Mouse (Mus musculus): ENCODE data around the gene Prtn3.

Gene Prtn3

DNA sequence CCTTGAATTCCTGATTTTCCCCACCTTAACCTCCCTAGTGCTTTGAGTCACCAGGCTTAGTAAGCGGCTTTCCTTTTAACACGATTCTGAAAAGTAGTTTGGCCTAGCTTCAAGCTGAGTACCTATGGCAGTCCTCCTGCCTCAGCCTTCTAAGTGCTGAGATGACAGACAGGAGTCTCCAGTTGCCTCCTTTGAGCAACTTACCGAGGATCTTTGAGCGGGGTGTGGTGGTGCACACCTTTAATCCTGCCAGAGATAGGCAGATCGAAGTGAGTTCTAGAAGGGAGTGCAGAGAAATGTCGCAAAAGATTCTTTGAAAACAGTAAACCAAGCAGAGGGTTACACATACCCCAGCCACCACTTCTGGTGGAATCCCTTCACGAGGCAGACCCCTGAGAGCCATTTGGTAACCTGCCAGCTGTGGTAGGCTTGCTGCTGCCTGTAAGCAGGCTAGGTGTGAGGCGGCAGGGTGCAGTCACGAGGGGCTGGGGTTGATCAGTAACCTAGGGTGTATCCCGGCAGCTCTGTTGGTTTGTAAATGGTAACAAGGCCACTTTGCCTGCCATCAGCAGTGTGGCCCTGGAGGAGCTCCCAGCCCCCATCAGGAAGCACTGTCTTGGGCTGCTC lies 18.6 kb upstream of the Prtn3 start:
- no peak for DNase-seq (ENCODE audit: low spot score)

DNA sequence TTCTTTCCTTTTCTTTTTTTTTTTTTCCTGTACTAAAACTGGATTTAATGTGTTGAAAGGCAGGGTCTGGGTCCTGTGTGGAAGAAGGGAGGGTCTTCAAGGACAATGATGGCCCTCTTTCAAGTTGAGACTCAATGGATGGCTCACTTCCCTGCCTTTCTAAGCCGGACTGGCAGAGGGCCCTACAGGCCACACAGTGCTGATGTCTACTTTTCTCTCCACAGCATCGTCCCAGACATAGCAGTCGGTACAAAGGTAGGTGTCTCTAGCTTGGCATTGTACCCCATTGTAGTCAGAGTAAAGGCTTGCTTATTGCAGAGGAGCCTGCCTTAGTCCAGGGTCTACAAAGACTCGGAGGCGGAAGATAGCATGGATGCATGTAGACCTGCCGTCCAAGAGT lies 18.0 kb upstream of the Prtn3 start:
- DNase-seq (ENCODE audit: low spot score), result no peak

DNA sequence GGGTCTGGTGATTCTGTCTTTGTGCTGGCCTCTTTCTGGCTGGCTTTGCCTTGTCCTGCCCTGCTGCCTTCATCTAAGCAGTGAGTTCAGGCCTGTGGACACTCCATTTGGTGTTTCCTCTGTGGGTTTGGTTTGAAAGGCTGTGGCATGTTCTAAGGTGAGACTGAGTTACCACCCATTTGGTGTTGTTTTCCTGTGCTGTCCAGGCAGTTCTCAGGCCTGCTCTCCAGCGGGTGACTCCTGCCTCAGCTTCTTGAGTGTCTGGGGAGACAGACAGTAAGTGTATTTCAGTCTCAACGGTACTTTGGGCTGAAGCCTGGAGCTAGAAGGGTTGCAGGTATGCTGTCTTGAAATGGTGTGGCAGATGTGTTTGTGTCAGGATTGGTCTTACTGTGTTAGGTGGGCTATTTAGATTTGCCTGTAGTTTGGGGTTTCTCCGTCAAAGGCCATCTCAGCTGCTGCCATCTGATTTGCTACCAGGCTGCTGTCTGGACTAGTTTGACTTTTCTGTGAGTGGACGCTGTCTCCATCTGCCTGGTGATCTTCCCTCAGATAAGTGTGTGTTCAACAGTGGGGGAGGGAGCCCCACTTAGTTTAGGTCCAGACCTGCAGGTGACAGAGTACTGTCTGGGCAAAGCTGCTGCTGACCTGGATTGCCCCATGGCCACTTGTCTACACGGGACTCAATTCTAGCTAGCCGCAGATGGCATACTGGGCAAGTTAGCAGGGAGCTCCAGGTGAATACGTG lies 17.4 kb upstream of the Prtn3 start:
- DNase-seq (ENCODE audit: low spot score), result no peak

DNA sequence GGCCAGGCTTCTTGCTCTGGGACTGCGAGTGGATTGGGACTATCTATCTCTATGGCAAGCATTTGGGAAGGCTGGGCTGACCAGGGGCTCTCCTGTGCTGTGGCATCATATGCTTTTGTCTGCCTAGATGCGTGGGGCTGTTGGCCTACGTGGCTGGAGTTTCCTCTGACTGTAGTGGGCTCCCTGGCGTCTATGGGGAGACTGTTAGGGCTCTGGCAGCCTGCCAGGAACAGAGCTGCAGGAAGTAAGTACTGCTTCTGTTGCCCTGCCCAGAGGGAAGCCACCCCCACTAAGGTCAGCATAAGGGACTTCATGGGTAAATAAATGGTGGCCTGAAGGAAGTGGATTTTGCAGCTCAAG lies 16.8 kb upstream of the Prtn3 start:
- DNase-seq (ENCODE audit: low spot score), result no peak

DNA sequence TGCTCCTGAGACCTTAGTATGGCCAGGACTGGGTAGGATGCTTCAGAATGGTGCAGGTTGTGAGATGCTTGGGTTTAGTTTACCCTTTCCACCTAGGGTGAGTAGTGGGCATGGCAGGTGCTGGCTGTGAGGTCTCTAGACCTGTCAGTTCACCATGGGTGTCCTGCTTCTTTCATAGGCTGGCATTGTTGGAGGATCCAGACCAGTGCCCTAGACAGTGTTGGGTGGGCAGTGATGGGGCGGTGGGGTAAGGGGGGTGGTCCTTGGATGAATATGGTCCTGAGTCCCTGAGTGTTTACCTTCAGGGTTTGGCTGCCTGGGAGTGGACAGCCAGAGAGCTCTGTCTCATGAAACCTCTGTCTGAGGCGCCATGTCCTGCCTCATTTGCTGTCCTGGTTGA lies 16.4 kb upstream of the Prtn3 start:
- DNase-seq (ENCODE audit: low spot score), result no peak

DNA sequence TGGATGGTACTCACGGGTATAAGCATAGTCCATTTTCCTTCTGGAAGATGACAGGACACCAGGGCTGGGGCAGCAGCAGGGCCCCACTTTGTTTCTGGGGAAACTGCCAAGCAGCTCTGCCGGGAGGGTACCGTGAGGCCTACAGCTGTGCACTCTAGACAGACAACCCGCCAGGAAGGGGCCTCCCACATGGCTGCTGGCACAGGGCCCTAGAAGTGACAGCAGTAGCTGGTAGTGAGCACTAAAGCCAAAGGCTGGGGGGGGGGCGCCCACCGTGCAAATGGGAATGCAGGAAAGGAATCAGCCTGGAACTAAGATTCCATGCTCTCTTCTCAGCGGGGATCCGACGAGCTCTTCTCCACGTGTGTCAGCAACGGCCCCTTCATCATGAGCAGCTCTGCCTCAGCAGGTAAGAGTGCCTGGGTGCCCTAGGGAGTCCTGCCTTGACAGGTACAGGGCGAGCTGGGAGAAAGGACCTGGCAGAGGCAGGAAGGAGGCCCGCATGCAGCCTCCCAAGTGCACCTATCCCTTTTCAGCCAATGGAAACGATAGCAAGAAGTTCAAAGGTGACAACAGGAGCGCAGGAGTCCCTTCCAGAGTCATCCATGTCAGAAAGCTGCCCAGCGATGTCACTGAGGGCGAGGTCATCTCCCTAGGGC lies 15.7 kb upstream of the Prtn3 start:
- no peak for DNase-seq (ENCODE audit: low spot score)

DNA sequence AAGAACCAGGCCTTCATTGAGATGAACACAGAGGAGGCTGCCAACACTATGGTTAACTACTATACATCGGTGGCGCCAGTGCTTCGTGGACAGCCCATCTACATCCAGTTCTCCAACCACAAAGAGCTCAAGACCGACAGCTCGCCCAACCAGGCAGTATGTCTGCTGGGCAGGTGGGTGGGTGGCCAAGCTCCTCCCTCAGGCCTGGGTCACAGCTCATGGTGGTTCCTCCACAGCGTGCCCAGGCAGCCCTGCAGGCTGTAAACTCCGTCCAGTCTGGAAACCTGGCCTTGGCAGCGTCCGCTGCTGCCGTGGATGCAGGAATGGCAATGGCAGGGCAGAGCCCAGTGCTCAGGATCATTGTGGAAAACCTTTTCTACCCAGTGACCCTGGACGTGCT lies 15.2 kb upstream of the Prtn3 start:
- no peak for DNase-seq (ENCODE audit: low spot score)

DNA sequence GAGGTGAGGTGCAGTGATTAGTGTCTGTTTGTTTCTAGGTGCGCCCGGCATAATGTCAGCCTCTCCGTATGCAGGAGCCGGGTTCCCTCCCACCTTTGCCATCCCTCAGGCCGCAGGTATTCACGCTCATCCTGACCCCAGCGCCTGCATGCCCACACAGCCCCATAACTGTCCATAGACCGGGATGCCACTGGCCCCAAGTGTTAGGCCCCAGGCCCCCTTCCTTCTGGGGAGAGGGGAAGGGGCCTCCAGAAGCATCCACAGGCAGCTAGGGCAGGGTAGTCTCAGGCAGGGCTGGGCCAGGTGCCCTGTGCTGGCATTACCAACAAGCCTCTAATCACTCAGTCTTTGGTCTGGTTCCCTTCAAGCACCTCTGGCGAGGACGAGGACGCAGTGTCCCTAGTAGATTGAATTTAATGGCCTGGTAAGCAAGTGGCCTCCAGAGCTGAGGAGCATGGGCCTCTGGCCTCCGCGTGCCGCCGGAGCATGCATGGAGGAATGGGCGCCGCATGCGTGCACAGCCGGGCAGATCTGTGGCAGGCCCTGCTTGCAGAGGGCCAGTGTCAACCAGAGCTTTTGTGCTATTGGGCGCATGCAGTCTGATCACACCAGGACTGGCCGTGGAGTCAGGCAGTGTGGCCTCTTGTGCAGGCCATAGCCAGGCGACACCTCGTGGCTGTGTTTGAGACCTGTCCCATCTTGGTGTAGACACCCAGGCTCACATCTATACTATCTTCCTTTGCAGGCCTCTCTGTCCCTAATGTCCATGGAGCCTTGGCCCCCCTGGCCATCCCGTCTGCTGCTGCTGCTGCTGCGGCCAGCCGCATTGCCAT lies 14.0 kb upstream of the Prtn3 start:
- DNase-seq (ENCODE audit: low spot score), result no peak

DNA sequence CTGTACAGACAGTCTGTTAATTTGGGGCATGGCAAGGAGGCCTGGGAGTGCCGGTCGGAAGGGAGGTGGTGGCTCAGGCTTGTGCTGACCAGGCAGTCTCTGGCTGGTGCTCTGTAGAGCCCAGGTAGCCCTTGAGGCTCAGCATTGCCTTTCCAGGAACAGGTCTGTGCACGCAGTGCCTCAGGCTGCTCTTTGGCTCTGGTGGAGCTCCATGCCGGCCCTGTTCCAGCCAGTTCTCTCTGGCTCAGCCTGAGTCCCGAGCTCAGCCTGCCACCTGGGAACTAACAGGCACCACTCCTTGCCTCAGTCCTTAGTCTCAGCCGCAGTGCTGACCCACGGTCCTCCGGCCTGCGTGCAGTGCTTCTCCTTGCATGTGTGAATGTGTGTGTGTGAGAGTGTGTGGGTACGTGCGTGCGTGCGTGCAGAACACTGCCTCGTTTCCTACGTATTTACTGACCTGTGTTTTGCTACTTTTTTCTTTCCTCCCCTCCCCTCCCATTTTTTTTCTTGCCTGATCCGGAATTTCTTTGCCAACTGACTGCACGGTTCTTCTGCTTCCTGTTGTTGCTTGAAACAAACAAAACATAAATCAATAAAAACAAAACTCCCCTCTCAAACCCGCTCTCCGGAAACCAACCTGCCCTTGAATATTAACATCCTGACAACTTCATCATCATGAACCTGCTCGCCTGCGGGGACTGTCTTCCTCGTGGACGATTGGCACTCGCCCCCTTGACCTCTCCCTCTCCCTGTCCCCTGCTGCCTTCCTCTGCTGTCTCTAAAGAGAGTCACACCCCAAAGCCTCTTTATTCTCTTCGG lies 12.8 kb upstream of the Prtn3 start:
- no peak for DNase-seq (ENCODE audit: low spot score)

DNA sequence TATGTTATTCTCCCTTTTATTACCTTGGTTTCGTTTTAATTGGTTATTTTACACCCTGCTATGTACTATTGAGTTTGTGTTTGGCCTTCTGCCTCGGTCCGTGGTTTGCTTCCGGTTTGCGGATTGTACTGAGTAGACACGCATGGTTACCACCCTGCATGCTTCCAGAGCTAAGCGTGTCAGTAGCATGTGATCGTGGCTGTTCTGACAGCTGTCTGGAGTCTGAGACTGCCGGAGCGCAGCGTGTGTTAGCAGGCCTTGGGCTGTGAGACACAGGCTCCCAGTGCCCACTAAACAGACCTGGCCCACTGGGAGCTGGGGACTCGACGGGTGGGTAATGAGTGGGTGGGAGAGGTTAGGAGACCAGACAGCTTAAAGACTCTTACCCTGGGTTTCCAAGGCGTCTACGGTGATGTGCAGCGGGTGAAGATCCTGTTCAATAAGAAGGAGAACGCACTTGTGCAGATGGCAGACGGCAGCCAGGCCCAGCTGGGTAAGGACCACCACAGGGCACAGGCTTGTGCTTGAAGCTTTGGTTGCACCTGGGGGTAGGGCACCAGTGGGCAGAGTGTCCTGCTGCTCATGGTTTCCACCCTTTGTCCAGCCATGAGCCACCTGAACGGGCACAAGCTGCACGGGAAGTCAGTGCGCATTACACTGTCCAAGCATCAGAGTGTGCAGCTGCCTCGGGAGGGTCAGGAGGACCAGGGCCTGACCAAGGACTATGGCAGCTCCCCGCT lies 12.1 kb upstream of the Prtn3 start:
- DNase-seq (ENCODE audit: low spot score), result no peak

DNA sequence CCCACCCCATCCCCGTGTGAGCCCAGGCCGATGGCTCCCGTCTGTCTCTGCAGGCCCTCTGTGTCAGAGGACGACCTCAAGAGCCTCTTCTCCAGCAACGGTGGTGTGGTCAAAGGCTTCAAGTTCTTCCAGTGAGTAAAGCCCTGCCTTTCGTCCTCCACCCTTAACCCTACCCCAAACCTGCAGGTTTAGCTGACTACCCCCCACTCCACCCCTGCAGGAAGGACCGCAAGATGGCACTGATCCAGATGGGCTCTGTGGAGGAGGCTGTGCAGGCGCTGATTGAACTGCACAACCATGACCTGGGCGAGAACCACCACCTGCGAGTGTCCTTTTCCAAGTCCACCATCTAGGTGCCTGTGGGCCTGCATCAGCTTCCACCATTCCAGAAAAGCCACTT lies 11.4 kb upstream of the Prtn3 start:
- DNase-seq (ENCODE audit: low spot score), result no peak

DNA sequence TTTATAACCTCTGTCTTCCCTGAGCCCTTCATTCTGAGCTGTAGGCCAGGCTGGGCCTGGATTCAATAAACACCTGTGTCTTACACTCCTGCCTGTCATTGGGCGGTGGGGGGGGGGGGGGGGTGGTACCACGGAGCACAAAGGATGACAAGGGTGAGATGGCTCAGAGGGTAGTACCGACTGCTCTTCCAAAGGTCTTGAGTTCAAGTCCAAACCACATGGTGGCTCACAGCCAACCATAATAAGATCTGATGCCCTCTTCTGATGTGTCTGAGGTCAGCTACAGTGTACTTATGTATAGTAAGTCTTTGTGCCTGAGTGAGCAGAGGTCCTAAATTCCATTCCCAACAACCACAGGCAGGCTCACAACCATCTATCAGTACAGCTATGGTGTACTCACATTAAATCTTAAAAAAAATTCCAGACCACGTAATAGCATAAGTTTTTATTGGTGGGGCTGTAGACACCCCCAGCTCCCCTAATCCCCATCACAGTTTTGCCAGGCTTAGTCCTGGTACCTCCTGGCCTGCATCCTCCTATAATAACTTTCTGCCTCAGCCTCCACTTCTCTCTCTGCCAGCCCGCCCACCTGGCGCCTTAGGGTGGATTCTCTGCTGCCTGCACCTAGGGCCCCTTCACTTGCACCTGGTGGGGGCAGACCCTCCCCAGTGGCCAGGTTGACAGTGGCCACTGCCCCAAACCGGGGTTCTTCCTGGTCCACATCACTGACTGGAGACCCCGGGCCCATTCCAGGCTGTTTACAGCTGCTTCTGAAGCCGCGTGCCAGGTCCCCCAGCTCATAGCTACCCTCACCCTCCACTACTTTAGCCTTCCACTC lies 9.7 kb upstream of the Prtn3 start:
- DNase-seq (ENCODE audit: low spot score), result no peak

DNA sequence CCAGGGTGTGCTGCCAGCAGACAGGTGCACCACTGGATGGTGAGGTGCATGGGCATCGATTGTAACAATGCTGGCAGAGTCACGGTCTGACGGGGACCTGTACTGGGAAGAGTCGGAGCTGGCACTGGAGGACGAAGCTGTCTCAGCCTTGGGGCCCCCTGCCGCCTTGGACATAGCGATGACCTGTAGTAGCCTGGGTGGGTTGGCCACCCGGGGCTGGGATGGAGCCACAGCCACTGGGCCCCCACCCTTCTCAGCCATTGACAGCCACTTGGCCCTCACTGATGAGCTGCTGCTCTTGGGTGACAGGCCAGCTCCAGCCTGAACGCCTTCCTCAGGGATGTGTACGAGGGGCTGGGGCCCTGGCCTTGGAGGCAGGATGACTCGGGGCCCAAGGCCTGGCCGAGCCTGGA lies 9.1 kb upstream of the Prtn3 start:
- no peak for DNase-seq (ENCODE audit: low spot score)

DNA sequence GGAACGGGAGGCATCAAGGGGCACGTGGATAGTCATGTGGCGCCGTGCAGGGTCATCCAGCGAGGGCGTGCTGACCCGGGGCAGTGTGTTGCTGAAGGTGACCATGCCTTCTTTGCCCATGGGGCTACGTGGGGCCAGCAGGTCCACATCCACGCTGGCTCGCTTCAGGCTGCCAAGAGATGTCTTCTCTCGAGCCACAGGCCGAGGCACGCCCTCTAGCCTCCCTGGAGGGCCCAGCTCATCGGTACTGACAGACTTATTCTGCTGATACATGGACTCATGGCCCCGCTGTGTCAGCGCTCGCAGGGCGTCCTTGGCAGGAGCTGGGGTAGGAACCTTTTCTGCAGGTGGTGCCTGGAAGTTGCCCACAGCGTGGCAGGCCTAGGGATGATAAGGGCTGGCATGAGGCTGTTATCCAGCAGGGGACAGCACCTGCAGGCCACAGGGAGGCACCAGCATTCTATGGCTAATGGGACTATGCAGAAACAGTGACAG lies 8.4 kb upstream of the Prtn3 start:
- DNase-seq (ENCODE audit: low spot score), result no peak

DNA sequence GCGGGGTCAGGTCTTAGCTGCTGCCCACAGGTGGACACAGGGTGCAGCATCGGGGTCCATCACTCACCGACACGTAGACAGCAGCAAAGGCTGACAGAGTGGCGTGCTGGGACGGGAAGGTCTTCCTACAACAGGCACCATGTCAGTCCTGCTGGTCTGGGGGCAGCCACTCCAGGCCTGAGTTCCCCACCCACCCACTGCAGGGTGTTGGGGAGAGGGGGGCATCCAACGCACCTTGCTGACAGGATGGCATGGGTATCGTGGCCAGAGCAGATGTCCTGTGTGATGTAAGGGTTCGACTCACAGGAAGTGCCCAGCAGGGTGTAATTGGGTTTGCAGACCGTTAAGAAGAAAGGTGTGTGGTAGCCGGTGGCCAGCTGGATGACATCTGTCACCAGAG lies 7.7 kb upstream of the Prtn3 start:
- DNase-seq (ENCODE audit: low spot score), result no peak

DNA sequence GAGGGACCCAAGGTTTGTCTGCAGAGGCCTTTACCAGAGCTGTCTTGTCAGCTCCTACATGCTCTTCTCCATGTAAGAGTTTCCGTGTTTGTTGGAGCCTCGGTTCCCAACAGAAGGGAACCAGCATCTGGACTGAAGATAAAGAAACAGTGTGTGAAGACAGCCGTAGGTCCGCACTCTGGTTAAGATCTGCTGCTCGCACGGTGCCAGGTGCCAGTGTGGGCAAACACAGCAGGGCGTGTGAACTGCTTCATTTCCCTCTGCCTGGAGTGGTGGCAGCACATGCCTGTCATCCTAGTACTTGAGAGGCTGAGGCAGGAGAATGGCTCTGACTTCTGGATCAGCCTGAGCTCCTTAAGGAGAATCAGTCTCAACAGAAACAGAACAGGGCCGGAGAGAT lies 2.4 kb upstream of the Prtn3 start:
- no peak for DNase-seq (ENCODE audit: low spot score)

DNA sequence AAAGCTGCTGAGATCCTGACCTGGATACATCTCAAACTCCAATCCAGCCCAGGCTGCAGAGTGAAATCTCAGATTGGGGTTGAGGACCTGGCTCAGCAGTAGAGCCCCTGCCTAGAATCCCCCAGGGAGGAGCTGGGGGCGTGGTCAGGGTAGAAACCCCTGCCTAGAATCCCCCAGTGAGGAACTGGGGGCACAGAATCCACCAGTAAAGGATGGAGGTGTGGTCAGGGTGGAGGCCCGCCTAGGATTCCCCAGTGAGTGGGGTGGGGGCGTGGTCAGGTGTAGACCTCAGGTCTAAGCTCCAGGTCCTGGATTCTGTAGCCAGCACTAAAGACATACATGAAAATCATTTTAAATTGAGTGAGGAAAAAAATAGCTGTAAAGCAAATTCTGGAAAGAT lies 1.4 kb upstream of the Prtn3 start:
- no peak for DNase-seq (ENCODE audit: low spot score)

DNA sequence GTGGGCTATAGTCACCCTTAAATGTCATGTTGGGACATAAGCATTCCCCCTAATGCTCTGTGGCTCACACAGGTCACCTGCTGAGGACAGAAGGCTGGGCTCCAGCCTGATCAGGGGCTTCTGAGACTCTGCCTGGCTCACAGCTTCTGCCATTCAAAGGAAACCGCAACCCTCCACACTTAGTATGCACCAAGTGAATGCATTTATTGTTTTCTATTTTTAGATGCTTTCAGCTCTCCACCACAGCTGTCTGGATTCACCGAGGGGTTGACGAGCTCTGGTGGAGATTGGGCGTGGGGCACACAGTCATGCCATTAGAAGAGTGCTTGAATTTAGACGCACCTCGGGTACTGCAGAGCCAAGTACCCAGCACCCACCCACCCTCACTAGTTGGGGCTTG lies 963 bp upstream of the Prtn3 start:
- no peak for DNase-seq (ENCODE audit: low spot score)

DNA sequence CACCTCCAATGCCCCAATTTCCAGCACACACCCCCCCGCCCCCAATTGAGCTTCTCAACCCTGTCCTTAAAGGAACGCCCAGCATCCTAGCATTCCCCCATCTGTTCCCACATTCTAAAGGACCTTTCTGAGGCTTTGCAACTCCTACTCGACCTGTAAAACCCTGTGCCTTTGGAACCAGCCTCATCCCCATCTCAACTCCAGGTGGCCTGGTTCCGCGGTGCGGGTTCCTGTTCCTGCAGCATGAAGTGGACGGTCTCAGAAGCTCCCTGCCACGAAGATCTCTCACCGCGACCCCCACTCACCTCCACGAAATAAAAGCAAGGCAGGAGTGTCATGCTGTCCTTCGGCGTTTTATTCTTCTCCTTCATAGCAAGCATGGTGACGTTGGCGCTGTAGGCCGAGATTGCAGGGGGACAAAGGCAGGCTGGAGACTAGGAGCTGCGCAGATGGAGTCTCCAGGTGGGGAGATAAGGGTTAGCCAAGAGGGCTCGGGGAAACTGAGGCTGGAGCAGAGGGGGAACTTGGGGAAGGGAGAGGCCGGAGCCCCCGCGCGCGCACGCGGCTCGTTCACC lies 474 bp upstream of the Prtn3 start:
- no peak for DNase-seq (ENCODE audit: low spot score)

DNA sequence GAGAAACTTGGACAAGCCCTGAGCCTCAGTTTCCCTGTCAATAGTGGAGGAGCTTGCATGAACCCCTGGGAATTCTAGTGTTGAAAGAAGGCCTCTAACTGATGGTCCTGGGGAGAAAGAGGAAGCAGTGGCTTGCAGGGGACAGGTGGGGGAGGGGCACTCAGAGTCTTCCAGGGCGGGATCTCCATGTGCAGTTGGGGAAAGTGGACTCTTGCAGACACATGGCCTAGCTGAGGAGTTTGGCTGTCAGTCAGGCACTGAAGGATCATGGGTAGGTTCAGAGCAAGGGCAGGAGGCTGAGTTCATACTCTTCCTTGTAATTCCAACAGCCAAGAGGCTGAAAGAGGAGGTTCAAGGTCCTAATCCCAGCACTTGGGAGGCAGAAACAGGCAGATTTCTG lies 2.9 kb downstream of the Prtn3 start:
- DNase-seq (ENCODE audit: low spot score), result no peak

Measured in urinary bladder, postnatal 10 days (tissue).